Mouse (Mus musculus): ENCODE measurements around the gene Sh3rf3. TPM values are rescaled to one million over a fixed set of nuclear protein-coding genes. Genes with fewer than 3 reads are reported as not detected.

The Sh3rf3 gene
- polyA plus RNA-seq (2016; fragmentation: Nextera tagmentation; extraction: Ambion mirVana): 0.17 and 0.71 TPM in 2 replicates

- Histone ChIP-seq H3K27ac (ENCODE audit: poor library complexity, severe bottlenecking) (no peak within 1 kb of the TSS), H3K4me1 (replicated peaks) (peaks cover 12% of the 10 kb centered on the region), H3K4me2 (peak within 1 kb of the TSS; percentile 96), H3K9me3 (replicated peaks) (no peaks in the 10 kb centered on the region), H3K36me3 (no peaks in the 10 kb centered on the region), H3K4me3 (peak within 1 kb of the TSS; percentile 59), H3K9ac (peak within 1 kb of the TSS; percentile 64), H3K27me3 (replicated peaks) (peaks cover 66% of the 10 kb centered on the region)
- WGBS: under 1% methylated on average over 72 of the region's 79 CpGs
- peak; percentile 36; the same call in 1 of the 2 replicates for ATAC-seq (ENCODE audit: insufficient number of reproducible peaks, low FRiP score)
These were observed at the start of gene Sh3rf3 for GRCm38 (mm10) chr10:58813081-58813800. Gene Sh3rf3 (plus strand): TSS chr10:58813359.

GRCm38 (mm10) chr10:58788486-58789274, 24.5 kb upstream of the Sh3rf3 start:
- H3K4me1 ChIP-seq (replicated peaks): no peaks in the 10 kb centered on the region
- WGBS: 80% methylated on average over 8 of the region's 8 CpGs
- no peak overlapping the region for H3K4me3 ChIP-seq
- H3K36me3 ChIP-seq: no peaks in the 10 kb centered on the region
- no peaks in the 10 kb centered on the region for H3K9me3 ChIP-seq (replicated peaks)
- H3K27me3 ChIP-seq (replicated peaks): no peaks in the 10 kb centered on the region
- H3K9ac ChIP-seq: no peak overlapping the region
- no peak for ATAC-seq (ENCODE audit: insufficient number of reproducible peaks, low FRiP score)
- H3K4me2 ChIP-seq: no peak overlapping the region
- H3K27ac ChIP-seq (ENCODE audit: poor library complexity, severe bottlenecking): no peak overlapping the region

- ATAC-seq (ENCODE audit: insufficient number of reproducible peaks, low FRiP score): peak; percentile 79
- peaks cover 13% of the 10 kb centered on the region for H3K4me1 ChIP-seq (replicated peaks)
- no peak overlapping the region for H3K4me3 ChIP-seq
- peak overlapping the region; percentile 15; the same call in 1 of the 2 replicates for H3K4me2 ChIP-seq
- no peak overlapping the region for H3K27ac ChIP-seq (ENCODE audit: poor library complexity, severe bottlenecking)
- 19% methylated on average over 8 of the region's 8 CpGs for WGBS
- H3K9me3 ChIP-seq (replicated peaks): peaks cover 8% of the 10 kb centered on the region; the same call in 1 of the 2 replicates
- H3K9ac ChIP-seq: no peak overlapping the region
- no peaks in the 10 kb centered on the region for H3K36me3 ChIP-seq
- peaks cover 10% of the 10 kb centered on the region; the same call in 1 of the 2 replicates for H3K27me3 ChIP-seq (replicated peaks)
These were observed 15.6 kb upstream of the Sh3rf3 start for GRCm38 (mm10) chr10:58797555-58797954.

GRCm38 (mm10) chr10:58798156-58798555, 15.0 kb upstream of the Sh3rf3 start:
- Histone ChIP-seq H3K4me2 (peak overlapping the region; percentile 15; the same call in 1 of the 2 replicates), H3K36me3 (no peaks in the 10 kb centered on the region), H3K9ac (no peak overlapping the region), H3K4me3 (no peak overlapping the region), H3K9me3 (replicated peaks) (peaks cover 8% of the 10 kb centered on the region; the same call in 1 of the 2 replicates), H3K27ac (ENCODE audit: poor library complexity, severe bottlenecking) (no peak overlapping the region), H3K27me3 (replicated peaks) (peaks cover 10% of the 10 kb centered on the region; the same call in 1 of the 2 replicates), H3K4me1 (replicated peaks) (peaks cover 19% of the 10 kb centered on the region)
- ATAC-seq (ENCODE audit: insufficient number of reproducible peaks, low FRiP score): no peak
- 88% methylated on average over 3 of the region's 3 CpGs for WGBS

GRCm38 (mm10) chr10:58800996-58801433, 12.1 kb upstream of the Sh3rf3 start:
- no peak for ATAC-seq (ENCODE audit: insufficient number of reproducible peaks, low FRiP score)
- Histone ChIP-seq H3K27ac (ENCODE audit: poor library complexity, severe bottlenecking) (no peak overlapping the region), H3K36me3 (no peaks in the 10 kb centered on the region), H3K4me2 (no peak overlapping the region), H3K4me1 (replicated peaks) (peaks cover 22% of the 10 kb centered on the region), H3K4me3 (no peak overlapping the region), H3K9ac (no peak overlapping the region), H3K27me3 (replicated peaks) (peaks cover 15% of the 10 kb centered on the region; the same call in 1 of the 2 replicates), H3K9me3 (replicated peaks) (peaks cover 4% of the 10 kb centered on the region; the same call in 1 of the 2 replicates)
- 73% methylated on average over 21 of the region's 21 CpGs for WGBS

- Histone ChIP-seq H3K4me1 (replicated peaks) (peaks cover 19% of the 10 kb centered on the region), H3K9ac (no peak overlapping the region), H3K9me3 (replicated peaks) (peaks cover 4% of the 10 kb centered on the region; the same call in 1 of the 2 replicates), H3K27me3 (replicated peaks) (peaks cover 22% of the 10 kb centered on the region; the same call in 1 of the 2 replicates), H3K4me3 (no peak overlapping the region), H3K36me3 (no peaks in the 10 kb centered on the region), H3K27ac (ENCODE audit: poor library complexity, severe bottlenecking) (no peak overlapping the region), H3K4me2 (no peak overlapping the region)
- ATAC-seq (ENCODE audit: insufficient number of reproducible peaks, low FRiP score): no peak
- WGBS: 60% methylated on average over 1 of the region's 1 CpGs
These were observed 10.8 kb upstream of the Sh3rf3 start for GRCm38 (mm10) chr10:58802391-58802790.

GRCm38 (mm10) chr10:58807956-58808355, 5.2 kb upstream of the Sh3rf3 start:
- no peaks in the 10 kb centered on the region for H3K36me3 ChIP-seq
- peaks cover 60% of the 10 kb centered on the region for H3K27me3 ChIP-seq (replicated peaks)
- no peak overlapping the region for H3K4me2 ChIP-seq
- WGBS: 15% methylated on average over 3 of the region's 3 CpGs
- H3K9me3 ChIP-seq (replicated peaks): no peaks in the 10 kb centered on the region
- H3K27ac ChIP-seq (ENCODE audit: poor library complexity, severe bottlenecking): no peak overlapping the region
- no peak overlapping the region for H3K9ac ChIP-seq
- no peak for ATAC-seq (ENCODE audit: insufficient number of reproducible peaks, low FRiP score)
- H3K4me1 ChIP-seq (replicated peaks): peaks cover 13% of the 10 kb centered on the region
- no peak overlapping the region for H3K4me3 ChIP-seq

GRCm38 (mm10) chr10:58810181-58810580, 3.0 kb upstream of the Sh3rf3 start:
- Histone ChIP-seq H3K27me3 (replicated peaks) (peaks cover 77% of the 10 kb centered on the region), H3K36me3 (no peaks in the 10 kb centered on the region), H3K27ac (ENCODE audit: poor library complexity, severe bottlenecking) (no peak overlapping the region), H3K9ac (no peak overlapping the region), H3K4me1 (replicated peaks) (peaks cover 16% of the 10 kb centered on the region), H3K9me3 (replicated peaks) (no peaks in the 10 kb centered on the region), H3K4me2 (no peak overlapping the region), H3K4me3 (no peak overlapping the region)
- 65% methylated on average over 5 of the region's 5 CpGs for WGBS
- ATAC-seq (ENCODE audit: insufficient number of reproducible peaks, low FRiP score): no peak

- H3K27ac ChIP-seq (ENCODE audit: poor library complexity, severe bottlenecking): no peak overlapping the region
- under 1% methylated on average over 63 of the region's 63 CpGs for WGBS
- no peaks in the 10 kb centered on the region for H3K9me3 ChIP-seq (replicated peaks)
- peak overlapping the region; percentile 96 for H3K4me2 ChIP-seq
- ATAC-seq (ENCODE audit: insufficient number of reproducible peaks, low FRiP score): peak; percentile 54
- H3K9ac ChIP-seq: peak overlapping the region; percentile 64
- H3K27me3 ChIP-seq (replicated peaks): peaks cover 72% of the 10 kb centered on the region
- H3K4me3 ChIP-seq: peak overlapping the region; percentile 59
- peaks cover 16% of the 10 kb centered on the region for H3K4me1 ChIP-seq (replicated peaks)
- H3K36me3 ChIP-seq: no peaks in the 10 kb centered on the region
These were observed 714 bp upstream of the Sh3rf3 start for GRCm38 (mm10) chr10:58812210-58813080.

- Histone ChIP-seq H3K27ac (ENCODE audit: poor library complexity, severe bottlenecking) (no peak overlapping the region), H3K4me2 (peak overlapping the region; percentile 96), H3K4me1 (replicated peaks) (peaks cover 12% of the 10 kb centered on the region), H3K4me3 (peak overlapping the region; percentile 59), H3K36me3 (no peaks in the 10 kb centered on the region), H3K27me3 (replicated peaks) (peaks cover 66% of the 10 kb centered on the region), H3K9me3 (replicated peaks) (no peaks in the 10 kb centered on the region), H3K9ac (peak overlapping the region; percentile 64; the same call in 1 of the 2 replicates)
- WGBS: 2% methylated on average over 35 of the region's 35 CpGs
- ATAC-seq (ENCODE audit: insufficient number of reproducible peaks, low FRiP score): 0 out of 2 replicates have a peak, but pooled peaks have one; percentile 3
These were observed 637 bp downstream of the Sh3rf3 start for GRCm38 (mm10) chr10:58813801-58814191.
